Mouse (Mus musculus): Measurements from ENCODE around the gene Ttll13. TPM values are rescaled to one million over a fixed set of nuclear protein-coding genes. Genes with fewer than 3 reads are reported as not detected.
A peak's percentile ranks its signal among the peaks of the same experiment; 100 is the strongest.

The Ttll13 gene
- polyA plus RNA-seq (2011; ENCODE audit: insufficient read depth, insufficient read length, low read depth, missing spikeins), result 0.84 and 1.2 TPM in 2 replicates

GRCm38 (mm10) chr7:80246148-80246721, at the start of gene Ttll13:
Gene Ttll13, plus strand, starts transcription at chr7:80246376.
- no peaks in the 10 kb centered on the region for H3K27me3 ChIP-seq (ENCODE audit: control insufficient read depth, insufficient read depth, low read length, poor library complexity, severe bottlenecking)
- H3K9ac ChIP-seq (ENCODE audit: low read depth, poor library complexity, severe bottlenecking), result peak within 1 kb of the TSS; percentile 67
- no peak for TF ChIP-seq POLR2A (IDR thresholded peaks at IDR 0.05; ENCODE audit: insufficient read depth, low read length)
- TF ChIP-seq CTCF (IDR thresholded peaks at IDR 0.05; ENCODE audit: low read depth, low read length), result peak; percentile 16
- TF ChIP-seq EP300 (IDR thresholded peaks at IDR 0.05; ENCODE audit: insufficient read depth, low read depth, low read length), result no peak
- peaks cover 2% of the 10 kb centered on the region for H3K4me1 ChIP-seq (ENCODE audit: control insufficient read depth, insufficient read depth, low read length)
- no peaks in the 10 kb centered on the region for H3K36me3 ChIP-seq (ENCODE audit: control insufficient read depth, insufficient read depth, low read length, poor library complexity, severe bottlenecking)
- peak within 1 kb of the TSS; percentile 67 for H3K4me3 ChIP-seq (ENCODE audit: low read depth, low read length)
- H3K9me3 ChIP-seq (replicated peaks; ENCODE audit: control insufficient read depth, insufficient read depth, low read length, poor library complexity, severe bottlenecking), result no peaks in the 10 kb centered on the region
- H3K27ac ChIP-seq (ENCODE audit: insufficient read depth, low read length), result no peak within 1 kb of the TSS

- TF ChIP-seq EP300 (IDR thresholded peaks at IDR 0.05; ENCODE audit: insufficient read depth, low read depth, low read length) (no peak), POLR2A (IDR thresholded peaks at IDR 0.05; ENCODE audit: insufficient read depth, low read length) (no peak), CTCF (IDR thresholded peaks at IDR 0.05; ENCODE audit: low read depth, low read length) (no peak)
- no peaks in the 10 kb centered on the region for H3K9me3 ChIP-seq (replicated peaks; ENCODE audit: control insufficient read depth, insufficient read depth, low read length, poor library complexity, severe bottlenecking)
- peak overlapping the region; percentile 74 for H3K9ac ChIP-seq (ENCODE audit: low read depth, poor library complexity, severe bottlenecking)
- no peaks in the 10 kb centered on the region for H3K27me3 ChIP-seq (ENCODE audit: control insufficient read depth, insufficient read depth, low read length, poor library complexity, severe bottlenecking)
- peak overlapping the region; percentile 83 for H3K27ac ChIP-seq (ENCODE audit: insufficient read depth, low read length)
- peak overlapping the region; percentile 30 for H3K4me3 ChIP-seq (ENCODE audit: low read depth, low read length)
- H3K4me1 ChIP-seq (ENCODE audit: control insufficient read depth, insufficient read depth, low read length), result peaks cover 5% of the 10 kb centered on the region
- peaks cover 9% of the 10 kb centered on the region; the same call in 1 of the 2 replicates for H3K36me3 ChIP-seq (ENCODE audit: control insufficient read depth, insufficient read depth, low read length, poor library complexity, severe bottlenecking)
Measured at GRCm38 (mm10) chr7:80197371-80197770, 48.8 kb upstream of the Ttll13 start.

- Histone ChIP-seq H3K36me3 (ENCODE audit: control insufficient read depth, insufficient read depth, low read length, poor library complexity, severe bottlenecking) (peaks cover 13% of the 10 kb centered on the region; the same call in 1 of the 2 replicates), H3K9me3 (replicated peaks; ENCODE audit: control insufficient read depth, insufficient read depth, low read length, poor library complexity, severe bottlenecking) (no peaks in the 10 kb centered on the region), H3K27me3 (ENCODE audit: control insufficient read depth, insufficient read depth, low read length, poor library complexity, severe bottlenecking) (no peaks in the 10 kb centered on the region), H3K4me3 (ENCODE audit: low read depth, low read length) (peak overlapping the region; percentile 89), H3K9ac (ENCODE audit: low read depth, poor library complexity, severe bottlenecking) (peak overlapping the region; percentile 74), H3K27ac (ENCODE audit: insufficient read depth, low read length) (peak overlapping the region; percentile 83), H3K4me1 (ENCODE audit: control insufficient read depth, insufficient read depth, low read length) (peaks cover 6% of the 10 kb centered on the region)
- TF ChIP-seq EP300 (IDR thresholded peaks at IDR 0.05; ENCODE audit: insufficient read depth, low read depth, low read length), result 0 out of 2 replicates have a peak, but pooled peaks have one; percentile 8
- TF ChIP-seq POLR2A (IDR thresholded peaks at IDR 0.05; ENCODE audit: insufficient read depth, low read length), result peak; percentile 13
- TF ChIP-seq CTCF (IDR thresholded peaks at IDR 0.05; ENCODE audit: low read depth, low read length), result no peak
Measured at GRCm38 (mm10) chr7:80197941-80198778, 48.0 kb upstream of the Ttll13 start.

- Histone ChIP-seq H3K36me3 (ENCODE audit: control insufficient read depth, insufficient read depth, low read length, poor library complexity, severe bottlenecking) (peaks cover 13% of the 10 kb centered on the region; the same call in 1 of the 2 replicates), H3K9ac (ENCODE audit: low read depth, poor library complexity, severe bottlenecking) (peak overlapping the region; percentile 74), H3K27ac (ENCODE audit: insufficient read depth, low read length) (peak overlapping the region; percentile 49), H3K27me3 (ENCODE audit: control insufficient read depth, insufficient read depth, low read length, poor library complexity, severe bottlenecking) (no peaks in the 10 kb centered on the region), H3K4me1 (ENCODE audit: control insufficient read depth, insufficient read depth, low read length) (peaks cover 6% of the 10 kb centered on the region), H3K4me3 (ENCODE audit: low read depth, low read length) (peak overlapping the region; percentile 89), H3K9me3 (replicated peaks; ENCODE audit: control insufficient read depth, insufficient read depth, low read length, poor library complexity, severe bottlenecking) (no peaks in the 10 kb centered on the region)
- TF ChIP-seq EP300 (IDR thresholded peaks at IDR 0.05; ENCODE audit: insufficient read depth, low read depth, low read length), result no peak
- no peak for TF ChIP-seq POLR2A (IDR thresholded peaks at IDR 0.05; ENCODE audit: insufficient read depth, low read length)
- no peak for TF ChIP-seq CTCF (IDR thresholded peaks at IDR 0.05; ENCODE audit: low read depth, low read length)
Measured at GRCm38 (mm10) chr7:80198863-80199262, 47.3 kb upstream of the Ttll13 start.

- H3K9me3 ChIP-seq (replicated peaks; ENCODE audit: control insufficient read depth, insufficient read depth, low read length, poor library complexity, severe bottlenecking), result no peaks in the 10 kb centered on the region
- H3K27ac ChIP-seq (ENCODE audit: insufficient read depth, low read length), result peak overlapping the region; percentile 49
- TF ChIP-seq EP300 (IDR thresholded peaks at IDR 0.05; ENCODE audit: insufficient read depth, low read depth, low read length), result no peak
- peaks cover 13% of the 10 kb centered on the region; the same call in 1 of the 2 replicates for H3K36me3 ChIP-seq (ENCODE audit: control insufficient read depth, insufficient read depth, low read length, poor library complexity, severe bottlenecking)
- H3K27me3 ChIP-seq (ENCODE audit: control insufficient read depth, insufficient read depth, low read length, poor library complexity, severe bottlenecking), result no peaks in the 10 kb centered on the region
- peak overlapping the region; percentile 74 for H3K9ac ChIP-seq (ENCODE audit: low read depth, poor library complexity, severe bottlenecking)
- peaks cover 6% of the 10 kb centered on the region for H3K4me1 ChIP-seq (ENCODE audit: control insufficient read depth, insufficient read depth, low read length)
- H3K4me3 ChIP-seq (ENCODE audit: low read depth, low read length), result peak overlapping the region; percentile 89
Measured at GRCm38 (mm10) chr7:80199286-80199685, 46.9 kb upstream of the Ttll13 start.

Data from ES-Bruce4 (cell line).